Mouse (Mus musculus) limb, embryonic 13.5 days (tissue): ENCODE measurements around the gene Dynlt3. TPM values are rescaled to one million over a fixed set of nuclear protein-coding genes. Genes with fewer than 3 reads are reported as not detected.
"Not testable (repeated sequence)": the region's sequence is repeated elsewhere in the genome, so short reads cannot be mapped to it uniquely, and the experiment has no call there.

Experiments used
- ATAC-seq: fragments of 200-750 bp; cut with Nextera tagmentation; 2 replicates; pipeline ENCODE4 v1.8.0; 2017; ENCODE audit warnings: low read depth, moderate number of reproducible peaks, moderate TSS enrichment; ENCODE audit not compliant: low FRiP score
- H3K27ac ChIP-seq: fragments of 300-500 bp; sonication (generic); 2 replicates; pipeline ENCODE4 v1.5.1; 2015; ENCODE audit warnings: inconsistent platforms, mild to moderate bottlenecking, moderate library complexity
- H3K27me3 ChIP-seq: fragments of 300-500 bp; sonication (generic); 2 replicates; pipeline ENCODE4 v1.6.1; 2015; ENCODE audit warnings: mild to moderate bottlenecking, inconsistent platforms
- H3K36me3 ChIP-seq: fragments of 300-500 bp; sonication (generic); 2 replicates; pipeline ENCODE4 v1.6.1; 2015; ENCODE audit warnings: inconsistent platforms, mild to moderate bottlenecking, moderate library complexity
- H3K4me1 ChIP-seq: fragments of 300-500 bp; sonication (generic); 2 replicates; pipeline ENCODE4 v1.6.1; 2015; ENCODE audit warnings: inconsistent platforms
- H3K4me2 ChIP-seq: fragments of 300-500 bp; sonication (generic); replicated peaks from 2 replicates; pipeline ENCODE4 v1.6.1; 2015; ENCODE audit warnings: inconsistent platforms, mild to moderate bottlenecking, moderate library complexity
- H3K4me3 ChIP-seq: fragments of 300-500 bp; sonication (generic); 2 replicates; pipeline ENCODE4 v1.5.1; 2015; ENCODE audit warnings: moderate library complexity, mild to moderate bottlenecking, inconsistent platforms
- H3K9ac ChIP-seq: fragments of 300-500 bp; sonication (generic); 2 replicates; pipeline ENCODE4 v1.6.1; 2015; ENCODE audit warnings: mild to moderate bottlenecking, inconsistent platforms
- H3K9me3 ChIP-seq: fragments of 300-500 bp; sonication (generic); 2 replicates; pipeline ENCODE4 v1.6.1; 2016; ENCODE audit warnings: inconsistent platforms
- WGBS: fragments of 180-500 bp; shearing (Covaris S2); methylation state at CpG from one replicate; pipeline ENCODE4 v1.1.7; 2015; 5-methylcytosine and 5-hydroxymethylcytosine counted together
- polyA plus RNA-seq: library from polyadenylated mRNA; unstranded; fragments of >200 nt; fragmentation: Nextera tagmentation; extraction: Ambion mirVana; gene quantifications from 2 replicates; pipeline ENCODE4 v1.2.1, GENCODE M21; 2015

The Dynlt3 gene
- 29.1 and 29.5 TPM in 2 replicates for polyA plus RNA-seq

DNA sequence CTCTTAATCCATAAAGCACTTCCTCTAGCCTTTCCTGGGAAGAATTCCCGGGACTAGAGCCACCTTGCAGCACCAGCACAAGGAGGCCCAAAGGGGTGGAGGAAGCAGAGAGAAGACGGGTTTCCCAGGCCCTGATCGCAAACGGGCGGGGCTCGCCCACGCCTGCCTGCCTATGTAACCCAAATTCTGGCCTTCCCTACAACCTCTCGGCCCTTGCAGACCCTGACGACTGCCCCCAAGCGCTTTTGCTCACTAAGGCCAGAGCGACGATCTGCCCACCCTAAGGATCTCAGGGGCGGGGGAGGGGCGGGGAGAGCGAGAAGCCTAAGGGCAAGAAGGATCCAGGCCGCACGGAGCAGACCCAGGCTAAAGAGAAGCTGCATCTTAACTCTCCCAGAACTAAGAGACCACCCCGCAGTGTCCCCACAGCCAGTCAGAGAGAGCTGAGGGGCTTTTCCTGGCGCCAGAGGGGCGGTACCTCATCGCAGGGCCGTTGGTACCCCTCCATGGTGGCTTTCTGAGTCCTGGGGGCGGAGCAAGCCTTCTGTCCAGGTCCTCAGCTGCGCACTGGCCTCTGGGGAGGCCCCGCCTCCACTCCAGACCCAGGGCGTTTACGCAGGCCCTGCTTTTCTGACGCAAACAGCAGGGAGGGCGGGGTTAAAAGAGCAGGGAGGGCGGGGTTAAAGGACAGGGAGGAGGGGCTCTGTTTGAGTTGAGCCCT is at the start of gene Dynlt3:
Gene Dynlt3 (minus strand): TSS at position 613 of the 721 bp plus-strand sequence.
- H3K4me3 ChIP-seq = peak within 1 kb of the TSS; percentile 50
- H3K27ac ChIP-seq = peak within 1 kb of the TSS; percentile 83
- H3K9me3 ChIP-seq = no peaks in the 10 kb centered on the region
- H3K4me1 ChIP-seq = no peaks in the 10 kb centered on the region
- WGBS = 5% methylated on average over 29 of the region's 30 CpGs
- no peaks in the 10 kb centered on the region for H3K27me3 ChIP-seq
- peak within 1 kb of the TSS; percentile 62 for H3K9ac ChIP-seq
- ATAC-seq = peak; percentile 98
- H3K36me3 ChIP-seq = no peaks in the 10 kb centered on the region
- H3K4me2 ChIP-seq = peak within 1 kb of the TSS; percentile 61

DNA sequence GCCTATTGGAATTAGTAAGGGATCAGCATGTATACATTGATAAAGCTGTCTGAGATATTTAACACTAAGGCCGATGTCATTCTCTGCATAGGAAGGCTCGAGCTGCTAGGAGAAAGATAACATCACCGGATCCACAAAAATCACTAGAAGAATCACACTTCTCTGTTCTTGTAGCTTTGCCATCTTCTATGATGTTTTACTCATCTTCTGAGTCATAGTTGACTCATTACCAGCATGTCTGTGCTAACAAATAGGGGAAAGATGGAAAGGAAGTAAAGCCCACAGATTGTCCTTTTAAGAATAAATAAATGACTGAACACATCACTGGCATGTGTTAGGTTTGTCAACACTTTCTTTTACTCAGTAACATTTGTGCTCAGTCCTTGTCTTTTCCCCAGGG is 37.0 kb upstream of the Dynlt3 start:
- no peaks in the 10 kb centered on the region for H3K27me3 ChIP-seq
- H3K36me3 ChIP-seq = no peaks in the 10 kb centered on the region
- no peaks in the 10 kb centered on the region for H3K4me1 ChIP-seq
- H3K27ac ChIP-seq = no peak overlapping the region
- no peaks in the 10 kb centered on the region for H3K9me3 ChIP-seq
- H3K4me3 ChIP-seq = no peak overlapping the region
- 85% methylated on average over 3 of the region's 3 CpGs for WGBS
- no peak overlapping the region for H3K9ac ChIP-seq
- no peak for ATAC-seq
- no peak overlapping the region for H3K4me2 ChIP-seq

DNA sequence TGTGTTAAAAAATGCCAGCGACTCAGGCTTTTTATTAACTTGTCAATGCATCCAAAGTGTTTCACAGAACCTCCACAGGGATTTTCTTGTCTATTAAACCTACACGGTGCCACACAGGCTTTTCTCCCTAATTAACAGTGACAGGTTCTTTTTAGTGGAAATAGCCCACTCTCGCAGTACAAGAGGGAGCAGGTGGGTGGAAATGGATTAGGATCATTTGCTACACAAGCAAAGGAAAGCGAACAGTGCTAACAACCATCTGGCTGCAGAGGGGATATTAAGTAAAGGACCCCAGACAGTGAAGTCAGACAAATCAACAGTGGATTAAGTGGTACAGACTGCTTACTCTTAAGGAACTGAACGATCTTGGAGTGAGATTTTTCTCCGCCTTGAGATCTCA is 33.2 kb upstream of the Dynlt3 start:
- 60% methylated on average over 6 of the region's 6 CpGs for WGBS
- Histone ChIP-seq H3K9ac (no peak overlapping the region), H3K27ac (no peak overlapping the region), H3K4me2 (no peak overlapping the region), H3K4me3 (no peak overlapping the region), H3K27me3 (no peaks in the 10 kb centered on the region), H3K9me3 (no peaks in the 10 kb centered on the region), H3K36me3 (no peaks in the 10 kb centered on the region), H3K4me1 (no peaks in the 10 kb centered on the region)
- no peak for ATAC-seq

DNA sequence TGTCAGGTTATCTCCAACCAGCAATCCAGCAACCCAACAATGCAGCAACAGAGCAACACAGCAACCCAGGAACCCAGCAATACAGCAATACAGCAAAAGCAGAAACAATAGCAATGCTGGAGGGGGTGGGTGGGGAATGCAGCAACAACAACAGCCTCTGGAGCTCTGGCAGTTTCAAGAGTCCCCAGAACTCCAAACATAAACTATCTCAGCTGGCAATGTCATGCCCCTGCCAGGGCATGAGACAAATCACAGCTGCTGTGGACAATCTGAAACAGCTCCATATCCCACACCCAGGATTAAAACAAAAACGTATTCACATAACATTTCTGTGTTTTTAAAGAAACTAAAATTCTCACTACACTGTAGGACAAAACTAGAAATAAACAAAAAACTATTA is 9.2 kb upstream of the Dynlt3 start:
- ATAC-seq = no peak
- Histone ChIP-seq H3K9me3 (no peaks in the 10 kb centered on the region), H3K36me3 (no peaks in the 10 kb centered on the region), H3K27ac (no peak overlapping the region), H3K4me3 (no peak overlapping the region), H3K4me2 (no peak overlapping the region), H3K27me3 (no peaks in the 10 kb centered on the region), H3K9ac (no peak overlapping the region), H3K4me1 (no peaks in the 10 kb centered on the region)
- WGBS = 67% methylated on average over 1 of the region's 1 CpGs

DNA sequence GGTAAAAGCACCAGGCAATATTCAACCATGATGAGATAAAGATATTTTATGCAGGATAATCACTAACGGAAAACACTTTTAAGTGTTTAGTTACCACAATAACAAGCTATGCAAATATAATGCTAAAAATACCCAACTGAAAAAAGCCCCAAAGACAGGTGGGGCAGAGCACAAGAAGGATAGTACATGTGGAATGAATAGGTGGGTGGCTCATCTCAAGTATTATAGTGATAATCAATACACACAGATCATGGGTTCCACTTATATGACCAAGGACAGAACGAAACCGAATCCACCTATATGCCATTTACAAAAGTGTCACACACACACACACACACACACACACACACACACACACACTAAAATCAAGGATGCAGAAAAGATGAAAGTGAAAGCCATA is 8.6 kb upstream of the Dynlt3 start:
- H3K4me3 ChIP-seq = no peak overlapping the region
- no peaks in the 10 kb centered on the region for H3K27me3 ChIP-seq
- H3K4me1 ChIP-seq = no peaks in the 10 kb centered on the region
- ATAC-seq = no peak
- H3K36me3 ChIP-seq = no peaks in the 10 kb centered on the region
- H3K9ac ChIP-seq = no peak overlapping the region
- WGBS = 82% methylated on average over 3 of the region's 3 CpGs
- no peak overlapping the region for H3K4me2 ChIP-seq
- no peaks in the 10 kb centered on the region for H3K9me3 ChIP-seq
- H3K27ac ChIP-seq = no peak overlapping the region

DNA sequence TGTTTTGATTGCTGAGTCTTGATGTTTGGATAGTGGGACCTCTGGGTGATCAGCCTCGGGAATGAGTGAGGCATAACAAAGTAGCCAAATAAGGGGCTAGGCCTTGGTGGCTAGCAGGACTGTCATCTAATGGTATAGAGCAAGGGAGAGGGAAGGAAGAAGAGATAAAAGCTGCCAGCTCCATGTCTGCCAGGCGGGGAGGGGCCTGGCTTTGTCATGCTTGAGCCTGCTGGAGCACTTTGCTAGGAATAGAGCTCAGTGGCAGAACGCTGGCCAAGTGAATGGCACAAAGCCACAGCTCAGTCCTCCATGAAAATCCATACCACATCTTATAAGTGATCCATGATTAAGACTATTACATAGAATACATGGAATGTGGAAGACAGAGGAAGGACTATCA is 10.0 kb downstream of the Dynlt3 start:
- WGBS = 67% methylated on average over 3 of the region's 3 CpGs
- Histone ChIP-seq H3K9ac (no peak overlapping the region), H3K27me3 (no peaks in the 10 kb centered on the region), H3K4me3 (no peak overlapping the region), H3K27ac (no peak overlapping the region), H3K4me2 (no peak overlapping the region), H3K4me1 (no peaks in the 10 kb centered on the region), H3K9me3 (no peaks in the 10 kb centered on the region), H3K36me3 (no peaks in the 10 kb centered on the region)
- ATAC-seq = no peak

DNA sequence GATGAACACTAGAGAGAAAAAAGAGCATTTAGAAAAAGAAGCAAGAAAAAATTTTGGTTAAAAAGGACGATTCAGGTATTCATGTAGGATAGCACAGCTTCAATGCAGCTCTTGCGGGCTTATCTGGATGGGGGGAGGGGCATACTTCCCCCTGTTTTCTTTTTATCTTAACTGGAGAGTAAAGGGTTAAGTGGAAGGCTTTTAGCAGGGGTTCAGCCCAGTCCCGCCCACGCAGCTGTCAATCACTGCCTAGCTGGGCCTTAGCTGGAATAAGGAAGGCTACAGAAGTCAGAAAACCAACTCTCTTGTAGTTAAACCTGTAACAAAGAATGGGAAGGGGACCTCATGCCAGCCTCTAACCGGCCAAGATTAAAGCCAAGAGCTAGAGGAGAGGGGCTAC is 22.2 kb downstream of the Dynlt3 start:
- not testable (repeated sequence) for ATAC-seq, H3K9ac ChIP-seq, H3K4me2 ChIP-seq, H3K4me1 ChIP-seq, H3K9me3 ChIP-seq, H3K27me3 ChIP-seq, H3K4me3 ChIP-seq, H3K36me3 ChIP-seq, H3K27ac ChIP-seq
- 84% methylated on average over 5 of the region's 5 CpGs for WGBS

DNA sequence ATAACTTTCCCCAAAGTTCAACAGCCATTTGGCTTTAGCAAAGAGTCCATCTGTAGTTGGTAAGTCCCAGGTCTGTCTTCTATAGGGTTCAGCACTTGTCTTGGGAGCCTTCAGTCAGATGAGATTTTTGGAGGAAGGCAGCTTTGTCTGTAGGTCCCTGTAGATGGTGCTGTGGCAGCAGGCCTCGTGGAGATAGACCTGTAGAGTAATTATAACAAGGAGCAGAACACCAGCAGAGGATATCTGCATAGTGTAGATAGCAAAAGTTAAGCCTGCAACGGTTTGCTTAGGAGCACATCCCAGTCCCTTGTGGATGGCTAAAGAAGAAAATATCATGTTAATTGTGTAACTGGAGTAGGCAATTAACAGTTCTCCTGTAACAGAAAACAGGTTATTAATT is 22.7 kb downstream of the Dynlt3 start:
- not testable (repeated sequence) for H3K9ac ChIP-seq, H3K4me2 ChIP-seq, H3K9me3 ChIP-seq, ATAC-seq, H3K36me3 ChIP-seq, H3K4me1 ChIP-seq, H3K27ac ChIP-seq, H3K4me3 ChIP-seq, H3K27me3 ChIP-seq
- WGBS = 72% methylated on average over 2 of the region's 2 CpGs

Other genes starting within 250 kb of the Dynlt3 start
- 2.0 and 2.2 TPM in 2 replicates for gene Cybb, start 175.2 kb downstream of the Dynlt3 start, polyA plus RNA-seq
- not detected in 2 replicates for gene H2al1o, start 90.6 kb downstream of the Dynlt3 start, polyA plus RNA-seq
- not detected in 2 replicates for gene Hypm, start 183.9 kb upstream of the Dynlt3 start, polyA plus RNA-seq
- gene H2al3, start 186.7 kb upstream of the Dynlt3 start, polyA plus RNA-seq = 0.29 TPM in 1 of 2 replicates, not detected in the other
- gene Sytl5, start 222.6 kb upstream of the Dynlt3 start, polyA plus RNA-seq = 0.61 and 0.68 TPM in 2 replicates